Mouse (Mus musculus) mouse trophoblast stem cell (cell line): ENCODE results near the gene Lurap1l.
"Not testable (repeated sequence)": the region's sequence is repeated elsewhere in the genome, so short reads cannot be mapped to it uniquely, and the experiment has no call there.

Experiments used
- in situ Hi-C, 2 experiments: fragments of 300-500 bp; cut with MseI, MboI; formaldehyde crosslinking; loops; 2 replicates in 1 of 2; 3 replicates in 1 of 2; pipeline ENCODE4 v1.15.1; 2025

Gene Lurap1l

GRCm38 (mm10) chr4:80917128-80917527 is 6.7 kb downstream of the Lurap1l start:
- in situ Hi-C loops: not testable (repeated sequence)

GRCm38 (mm10) chr4:80917812-80918211 is 7.4 kb downstream of the Lurap1l start:
- in situ Hi-C loops: no loop called here

GRCm38 (mm10) chr4:80918526-80919129 is 8.2 kb downstream of the Lurap1l start:
- in situ Hi-C loops: no loop called here

GRCm38 (mm10) chr4:80919217-80919867 is 8.9 kb downstream of the Lurap1l start:
- in situ Hi-C loops: no loop called here

GRCm38 (mm10) chr4:80921646-80922489 is 11.4 kb downstream of the Lurap1l start:
- in situ Hi-C loops: no loop called here

GRCm38 (mm10) chr4:80922654-80923053 is 12.2 kb downstream of the Lurap1l start:
- in situ Hi-C loops: no loop called here

- in situ Hi-C loops: no loop called here
These were observed 14.4 kb downstream of the Lurap1l start for GRCm38 (mm10) chr4:80924815-80925214.

GRCm38 (mm10) chr4:80925752-80926519 is 15.5 kb downstream of the Lurap1l start:
- in situ Hi-C loops: no loop called here

- in situ Hi-C loops: no loop called here
These were observed 24.3 kb downstream of the Lurap1l start for GRCm38 (mm10) chr4:80934749-80935148.

- in situ Hi-C loops: no loop called here
These were observed 28.7 kb downstream of the Lurap1l start for GRCm38 (mm10) chr4:80939115-80939514.

- in situ Hi-C loops: no loop called here
These were observed 30.5 kb downstream of the Lurap1l start for GRCm38 (mm10) chr4:80940946-80941345.

GRCm38 (mm10) chr4:80941978-80942377 is 31.5 kb downstream of the Lurap1l start:
- in situ Hi-C loops: no loop called here

GRCm38 (mm10) chr4:80944605-80945004 is 34.2 kb downstream of the Lurap1l start:
- in situ Hi-C loops: no loop called here

GRCm38 (mm10) chr4:80949110-80949509 is 38.7 kb downstream of the Lurap1l start:
- in situ Hi-C loops: no loop called here

- in situ Hi-C loops: loop anchor here in 1 of 2 experiments (10.0 kb wide), 1 partner anchor 75 kb away; no protein-coding TSS in a partner anchor
These were observed 39.3 kb downstream of the Lurap1l start for GRCm38 (mm10) chr4:80949720-80950119.

- in situ Hi-C loops: loop anchor here in 1 of 2 experiments (10.0 kb wide), 1 partner anchor 76 kb away; no protein-coding TSS in a partner anchor
These were observed 39.9 kb downstream of the Lurap1l start for GRCm38 (mm10) chr4:80950280-80950781.

- in situ Hi-C loops: loop anchor here in 1 of 2 experiments (10.0 kb wide), 1 partner anchor 78 kb away; no protein-coding TSS in a partner anchor
These were observed 42.2 kb downstream of the Lurap1l start for GRCm38 (mm10) chr4:80952653-80953052.

- in situ Hi-C loops: loop anchor here in 1 of 2 experiments (10.0 kb wide), 1 partner anchor 81 kb away; no protein-coding TSS in a partner anchor
These were observed 45.5 kb downstream of the Lurap1l start for GRCm38 (mm10) chr4:80955942-80956341.

GRCm38 (mm10) chr4:80967526-80967925 is 57.1 kb downstream of the Lurap1l start:
- in situ Hi-C loops: no loop called here

- in situ Hi-C loops: no loop called here
These were observed 61.4 kb downstream of the Lurap1l start for GRCm38 (mm10) chr4:80971846-80972245.

GRCm38 (mm10) chr4:80973896-80974295 is 63.5 kb downstream of the Lurap1l start:
- in situ Hi-C loops: no loop called here
